Mouse (Mus musculus) heart, adult 2 months (tissue): ENCODE data around the gene Lmo1.

Experiments used
- CTCF ChIP-seq: fragments of 200-600 bp; IDR thresholded peaks from 2 replicates; pipeline ENCODE4 v1.8.1; 2022; ENCODE audit warnings: antibody characterized with exemption, mild to moderate bottlenecking, moderate library complexity
- EP300 ChIP-seq: fragments of 200-500 bp; IDR thresholded peaks from 2 replicates; pipeline ENCODE4 v1.6.1; 2011; ENCODE audit warnings: low read depth, low read length, control low read depth; ENCODE audit not compliant: insufficient read depth
- POLR2A ChIP-seq: fragments of 200-500 bp; IDR thresholded peaks from 2 replicates; pipeline ENCODE4 v1.6.1; 2011; ENCODE audit warnings: mild to moderate bottlenecking, low read depth, low read length, control low read depth; ENCODE audit not compliant: insufficient read depth

DNA sequence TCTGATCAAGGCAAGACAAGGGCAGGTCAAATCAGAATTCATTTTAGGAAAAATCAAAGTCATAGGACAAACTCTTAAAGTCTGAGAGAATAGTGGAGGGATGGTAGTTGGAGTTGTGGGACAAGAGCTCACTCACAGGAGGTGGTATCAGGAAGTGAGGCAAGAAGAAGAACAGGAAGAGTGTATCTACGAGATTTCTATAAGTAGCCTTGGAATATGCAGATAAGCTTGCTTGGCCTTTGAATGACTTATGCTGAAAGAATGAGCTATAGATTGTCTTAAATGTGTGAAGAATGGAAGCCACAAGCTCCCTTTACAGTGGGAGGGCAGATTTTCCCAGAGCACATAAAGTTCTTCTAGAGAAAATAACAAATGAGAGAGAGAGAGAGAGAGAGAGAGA is 70.1 kb downstream of the Lmo1 start:
- no peak for TF ChIP-seq EP300
- no peak for TF ChIP-seq CTCF
- TF ChIP-seq POLR2A: no peak
